Mouse (Mus musculus) embryonic facial prominence, embryonic 15.5 days (tissue): ENCODE data around the gene Sult4a1. TPM values are rescaled to one million over a fixed set of nuclear protein-coding genes. Genes with fewer than 3 reads are reported as not detected.

ENCODE experiments used
- ATAC-seq: fragments of 200-750 bp; cut with Nextera tagmentation; 2 replicates; pipeline ENCODE4 v1.8.0; 2017; ENCODE audit warnings: low read depth, moderate TSS enrichment; ENCODE audit not compliant: insufficient number of reproducible peaks, low FRiP score, low TSS enrichment
- H3K27ac ChIP-seq: fragments of 300-500 bp; sonication (generic); replicated peaks from 2 replicates; pipeline ENCODE4 v1.5.1; 2015; ENCODE audit warnings: mild to moderate bottlenecking, inconsistent platforms
- H3K27me3 ChIP-seq: fragments of 300-500 bp; sonication (generic); 2 replicates; pipeline ENCODE4 v1.6.1; 2015; ENCODE audit warnings: inconsistent platforms
- H3K36me3 ChIP-seq: fragments of 300-500 bp; sonication (generic); 2 replicates; pipeline ENCODE4 v1.6.1; 2015; ENCODE audit warnings: mild to moderate bottlenecking, inconsistent platforms
- H3K4me1 ChIP-seq: fragments of 300-500 bp; sonication (generic); 2 replicates; pipeline ENCODE4 v1.6.1; 2015; ENCODE audit warnings: inconsistent platforms
- H3K4me2 ChIP-seq: fragments of 300-500 bp; sonication (generic); replicated peaks from 2 replicates; pipeline ENCODE4 v1.6.1; 2015; ENCODE audit warnings: mild to moderate bottlenecking, inconsistent platforms
- H3K4me3 ChIP-seq: fragments of 300-500 bp; sonication (generic); replicated peaks from 2 replicates; pipeline ENCODE4 v1.5.1; 2015; ENCODE audit warnings: mild to moderate bottlenecking, inconsistent platforms
- H3K9ac ChIP-seq: fragments of 300-500 bp; sonication (generic); 2 replicates; pipeline ENCODE4 v1.6.1; 2015; ENCODE audit warnings: inconsistent platforms
- H3K9me3 ChIP-seq: fragments of 300-500 bp; sonication (generic); replicated peaks from 2 replicates; pipeline ENCODE4 v1.6.1; 2016; ENCODE audit warnings: inconsistent platforms
- WGBS: fragments of 180-500 bp; shearing (Covaris S2); methylation state at CpG from one replicate; pipeline ENCODE4 v1.1.7; 2015; 5-methylcytosine and 5-hydroxymethylcytosine counted together
- polyA plus RNA-seq: library from polyadenylated mRNA; unstranded; fragments of >200 nt; fragmentation: Nextera tagmentation; extraction: Ambion mirVana; gene quantifications from 2 replicates; pipeline ENCODE4 v1.2.1, GENCODE M21; 2015

The Sult4a1 gene
- polyA plus RNA-seq, 1 experiment from 2014 or later, result 8.7 TPM

- no peaks in the 10 kb centered on the region for H3K9me3 ChIP-seq
- H3K9ac ChIP-seq, result no peak overlapping the region
- H3K4me1 ChIP-seq, result peaks cover 6% of the 10 kb centered on the region
- peak overlapping the region; percentile 27; the same call in 1 of the 2 replicates for H3K4me2 ChIP-seq
- H3K36me3 ChIP-seq, result no peaks in the 10 kb centered on the region
- H3K4me3 ChIP-seq, result no peak overlapping the region
- ATAC-seq, result no peak
- H3K27me3 ChIP-seq, result peaks cover 54% of the 10 kb centered on the region
- H3K27ac ChIP-seq, result no peak overlapping the region
- under 1% methylated on average over 13 of the region's 13 CpGs for WGBS
These were observed 35.4 kb downstream of the Sult4a1 start for GRCm38 (mm10) chr15:84070116-84070676.

- H3K4me3 ChIP-seq, result no peak overlapping the region
- H3K27me3 ChIP-seq, result peaks cover 48% of the 10 kb centered on the region
- no peaks in the 10 kb centered on the region for H3K9me3 ChIP-seq
- peaks cover 6% of the 10 kb centered on the region for H3K4me1 ChIP-seq
- WGBS, result 7% methylated on average over 16 of the region's 16 CpGs
- no peak overlapping the region for H3K9ac ChIP-seq
- H3K27ac ChIP-seq, result no peak overlapping the region
- peak overlapping the region; percentile 27; the same call in 1 of the 2 replicates for H3K4me2 ChIP-seq
- no peaks in the 10 kb centered on the region for H3K36me3 ChIP-seq
- no peak for ATAC-seq
These were observed 36.0 kb downstream of the Sult4a1 start for GRCm38 (mm10) chr15:84069455-84070050.

- ATAC-seq, result no peak
- Histone ChIP-seq H3K4me3 (no peak overlapping the region), H3K4me1 (peaks cover 4% of the 10 kb centered on the region), H3K9ac (no peak overlapping the region), H3K9me3 (no peaks in the 10 kb centered on the region), H3K27ac (no peak overlapping the region), H3K27me3 (peaks cover 24% of the 10 kb centered on the region), H3K4me2 (no peak overlapping the region), H3K36me3 (no peaks in the 10 kb centered on the region)
- WGBS, result 68% methylated on average over 4 of the region's 4 CpGs
These were observed 39.9 kb downstream of the Sult4a1 start for GRCm38 (mm10) chr15:84065701-84066100.

GRCm38 (mm10) chr15:84065140-84065539 lies 40.4 kb downstream of the Sult4a1 start, which contains the start of gene Efcab6:
Efcab6 (minus strand) TSS chr15:84065379.
- Histone ChIP-seq H3K9ac (no peak within 1 kb of the TSS), H3K27ac (no peak within 1 kb of the TSS), H3K27me3 (peaks cover 19% of the 10 kb centered on the region), H3K4me1 (peaks cover 4% of the 10 kb centered on the region), H3K9me3 (no peaks in the 10 kb centered on the region), H3K4me3 (peak within 1 kb of the TSS; percentile 34), H3K36me3 (no peaks in the 10 kb centered on the region), H3K4me2 (peak within 1 kb of the TSS; percentile 49)
- ATAC-seq, result 0 out of 2 replicates have a peak, but pooled peaks have one; percentile 56
- WGBS, result 1% methylated on average over 29 of the region's 29 CpGs

- peaks cover 7% of the 10 kb centered on the region; the same call in 1 of the 2 replicates for H3K27me3 ChIP-seq
- no peak for ATAC-seq
- no peak overlapping the region for H3K27ac ChIP-seq
- no peak overlapping the region for H3K4me3 ChIP-seq
- H3K4me1 ChIP-seq, result peaks cover under 1% of the 10 kb centered on the region; the same call in 1 of the 2 replicates
- no peak overlapping the region for H3K9ac ChIP-seq
- H3K36me3 ChIP-seq, result no peaks in the 10 kb centered on the region
- no peaks in the 10 kb centered on the region for H3K9me3 ChIP-seq
- WGBS, result 65% methylated on average over 6 of the region's 6 CpGs
- H3K4me2 ChIP-seq, result no peak overlapping the region
These were observed 46.7 kb downstream of the Sult4a1 start for GRCm38 (mm10) chr15:84058841-84059240.

- Histone ChIP-seq H3K9me3 (no peaks in the 10 kb centered on the region), H3K9ac (no peak overlapping the region), H3K4me3 (no peak overlapping the region), H3K27ac (no peak overlapping the region), H3K4me2 (no peak overlapping the region), H3K4me1 (peaks cover 5% of the 10 kb centered on the region; the same call in 1 of the 2 replicates), H3K27me3 (peaks cover 7% of the 10 kb centered on the region; the same call in 1 of the 2 replicates), H3K36me3 (no peaks in the 10 kb centered on the region)
- 67% methylated on average over 5 of the region's 5 CpGs for WGBS
- no peak for ATAC-seq
These were observed 49.5 kb downstream of the Sult4a1 start for GRCm38 (mm10) chr15:84056083-84056482.

GRCm38 (mm10) chr15:84053859-84054258 lies 51.7 kb downstream of the Sult4a1 start:
- ATAC-seq, result 0 out of 2 replicates have a peak, but pooled peaks have one; percentile 11
- H3K27me3 ChIP-seq, result peaks cover 7% of the 10 kb centered on the region; the same call in 1 of the 2 replicates
- H3K9ac ChIP-seq, result no peak overlapping the region
- no peak overlapping the region for H3K4me2 ChIP-seq
- no peak overlapping the region for H3K27ac ChIP-seq
- H3K9me3 ChIP-seq, result no peaks in the 10 kb centered on the region
- 34% methylated on average over 9 of the region's 9 CpGs for WGBS
- H3K4me3 ChIP-seq, result no peak overlapping the region
- H3K4me1 ChIP-seq, result peaks cover 5% of the 10 kb centered on the region; the same call in 1 of the 2 replicates
- H3K36me3 ChIP-seq, result no peaks in the 10 kb centered on the region

- H3K27me3 ChIP-seq, result peaks cover 7% of the 10 kb centered on the region; the same call in 1 of the 2 replicates
- H3K9ac ChIP-seq, result no peak overlapping the region
- no peaks in the 10 kb centered on the region for H3K36me3 ChIP-seq
- no peak for ATAC-seq
- WGBS, result 89% methylated on average over 4 of the region's 4 CpGs
- H3K4me1 ChIP-seq, result peaks cover 5% of the 10 kb centered on the region; the same call in 1 of the 2 replicates
- no peak overlapping the region for H3K4me3 ChIP-seq
- no peak overlapping the region for H3K4me2 ChIP-seq
- H3K27ac ChIP-seq, result no peak overlapping the region
- H3K9me3 ChIP-seq, result no peaks in the 10 kb centered on the region
These were observed 52.3 kb downstream of the Sult4a1 start for GRCm38 (mm10) chr15:84053240-84053639.

GRCm38 (mm10) chr15:84052390-84052789 lies 53.2 kb downstream of the Sult4a1 start:
- Histone ChIP-seq H3K9ac (no peak overlapping the region), H3K4me2 (no peak overlapping the region), H3K36me3 (no peaks in the 10 kb centered on the region), H3K27ac (no peak overlapping the region), H3K27me3 (peaks cover 7% of the 10 kb centered on the region; the same call in 1 of the 2 replicates), H3K4me3 (no peak overlapping the region), H3K4me1 (peaks cover 5% of the 10 kb centered on the region; the same call in 1 of the 2 replicates), H3K9me3 (no peaks in the 10 kb centered on the region)
- no peak for ATAC-seq
- WGBS, result 82% methylated on average over 9 of the region's 9 CpGs

- WGBS, result 63% methylated on average over 7 of the region's 7 CpGs
- peaks cover 5% of the 10 kb centered on the region; the same call in 1 of the 2 replicates for H3K4me1 ChIP-seq
- no peak overlapping the region for H3K4me3 ChIP-seq
- H3K9me3 ChIP-seq, result no peaks in the 10 kb centered on the region
- H3K9ac ChIP-seq, result no peak overlapping the region
- no peak overlapping the region for H3K4me2 ChIP-seq
- H3K27me3 ChIP-seq, result peaks cover 4% of the 10 kb centered on the region; the same call in 1 of the 2 replicates
- no peak overlapping the region for H3K27ac ChIP-seq
- no peak for ATAC-seq
- H3K36me3 ChIP-seq, result no peaks in the 10 kb centered on the region
These were observed 56.0 kb downstream of the Sult4a1 start for GRCm38 (mm10) chr15:84049570-84049969.

GRCm38 (mm10) chr15:84045562-84045961 lies 60.0 kb downstream of the Sult4a1 start:
- H3K4me3 ChIP-seq, result no peak overlapping the region
- WGBS, result 87% methylated on average over 6 of the region's 6 CpGs
- H3K36me3 ChIP-seq, result no peaks in the 10 kb centered on the region
- H3K27ac ChIP-seq, result no peak overlapping the region
- H3K4me2 ChIP-seq, result no peak overlapping the region
- H3K27me3 ChIP-seq, result no peaks in the 10 kb centered on the region
- no peak overlapping the region for H3K9ac ChIP-seq
- H3K9me3 ChIP-seq, result no peaks in the 10 kb centered on the region
- ATAC-seq, result no peak
- H3K4me1 ChIP-seq, result no peaks in the 10 kb centered on the region
